Mouse (Mus musculus): ENCODE measurements around the gene Fgf13.

Gene Fgf13

DNA sequence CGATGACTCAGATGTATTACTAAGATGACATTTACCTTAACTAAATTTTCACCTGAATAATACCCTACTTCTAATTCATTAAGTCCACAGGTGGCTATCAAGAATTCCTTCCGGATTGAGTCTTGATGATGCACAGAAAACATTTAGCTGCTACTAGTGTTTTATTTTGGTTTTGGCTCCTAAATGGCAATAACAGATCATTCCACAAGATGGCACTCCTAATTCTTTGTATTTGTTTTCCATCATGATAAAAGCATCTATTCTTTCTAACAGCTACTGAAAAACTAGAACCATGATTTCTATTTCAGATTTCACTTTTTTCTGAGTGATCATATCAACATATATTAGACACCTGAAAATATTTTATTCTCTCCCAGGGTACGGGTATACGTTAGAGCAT lies 373.7 kb downstream of the Fgf13 start:
- intact Hi-C loops (cut with DNase I) = loop anchor here (5.0 to 10.0 kb wide), 2 partner anchors 413 to 831 kb away; no protein-coding TSS in a partner anchor

DNA sequence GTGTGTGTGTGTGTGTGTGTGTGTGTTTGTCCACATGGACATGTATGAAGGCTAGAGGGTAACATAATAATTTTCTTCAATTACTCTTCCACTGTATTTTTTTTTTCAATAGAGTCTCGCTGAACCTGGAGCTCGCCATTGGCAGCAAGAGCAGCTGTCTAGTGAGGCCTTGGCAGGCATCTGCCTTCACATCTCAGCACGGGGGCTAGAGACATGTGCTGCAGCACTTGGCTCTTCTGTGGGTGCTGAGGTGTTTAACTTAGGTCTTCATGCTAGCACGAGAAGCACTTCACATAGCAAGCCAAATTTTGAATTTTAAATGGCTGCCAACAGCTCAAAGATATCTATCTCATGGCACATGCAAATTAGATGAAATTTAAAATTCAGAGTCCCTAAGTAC lies 380.9 kb downstream of the Fgf13 start:
- intact Hi-C loops (cut with DNase I) = no loop called here

DNA sequence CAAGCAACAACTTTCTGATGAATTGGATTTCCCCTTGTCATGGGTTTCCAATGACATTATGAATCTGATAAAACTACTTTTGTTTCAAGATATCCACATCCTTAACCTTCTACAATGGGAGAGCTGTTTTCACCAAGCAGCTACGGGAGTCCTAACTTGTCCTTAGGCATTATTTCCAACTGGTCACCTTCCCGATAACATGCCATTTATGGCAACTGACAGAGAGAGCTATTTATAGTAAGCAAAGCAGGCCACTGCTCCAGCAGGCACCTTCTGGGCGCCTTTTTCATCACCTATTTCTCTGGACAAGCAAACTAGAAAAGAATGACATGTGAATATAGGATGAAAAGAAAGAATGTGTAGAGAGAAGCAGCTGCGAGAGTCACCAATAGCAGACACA lies 385.5 kb downstream of the Fgf13 start:
- intact Hi-C loops (cut with DNase I) = no loop called here

DNA sequence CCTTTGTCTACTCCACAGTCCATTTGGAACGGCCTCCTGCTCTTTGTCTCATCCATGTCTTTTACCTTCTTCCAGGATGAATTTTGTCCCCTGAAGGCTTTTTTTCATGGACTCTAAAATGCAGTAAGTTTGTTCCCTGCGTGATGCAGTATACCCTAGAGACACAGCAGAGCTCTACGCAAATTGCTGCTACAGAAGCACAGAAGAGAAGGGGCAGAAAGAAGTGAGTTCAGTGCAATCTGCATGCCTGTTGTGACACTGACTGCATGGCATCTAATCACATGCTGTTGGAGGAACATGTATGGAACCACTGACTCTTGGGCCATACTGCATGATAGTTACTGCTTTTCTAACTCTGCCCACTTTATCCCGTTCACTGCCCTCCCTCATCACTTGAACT lies 388.2 kb downstream of the Fgf13 start:
- intact Hi-C loops (cut with DNase I) = no loop called here

DNA sequence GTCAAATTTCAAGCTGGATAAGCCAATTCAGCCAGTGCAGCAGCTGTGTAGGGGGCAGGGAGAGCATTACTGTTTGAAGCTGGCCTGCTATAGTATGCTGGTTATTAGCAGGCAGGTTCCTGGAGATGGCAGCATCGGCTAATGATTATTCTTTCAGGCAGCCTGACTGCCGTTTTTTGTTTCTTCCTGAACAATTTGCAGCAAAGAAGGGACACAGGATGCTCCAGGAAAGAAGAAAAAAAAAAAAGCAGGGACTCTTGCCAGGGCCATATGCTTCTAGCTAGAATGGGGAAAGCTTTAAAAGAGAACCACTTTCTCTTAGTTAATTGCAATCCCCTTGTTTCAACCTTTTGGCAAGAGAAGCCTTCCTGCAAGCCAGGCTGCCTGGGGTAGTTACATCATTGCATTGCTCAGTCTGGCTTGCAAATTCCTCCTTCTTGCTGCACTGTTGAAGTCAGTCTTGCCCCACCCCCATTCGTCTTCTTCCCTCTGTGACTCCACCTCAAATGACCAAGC lies 388.7 kb downstream of the Fgf13 start:
- intact Hi-C loops (cut with DNase I) = no loop called here

DNA sequence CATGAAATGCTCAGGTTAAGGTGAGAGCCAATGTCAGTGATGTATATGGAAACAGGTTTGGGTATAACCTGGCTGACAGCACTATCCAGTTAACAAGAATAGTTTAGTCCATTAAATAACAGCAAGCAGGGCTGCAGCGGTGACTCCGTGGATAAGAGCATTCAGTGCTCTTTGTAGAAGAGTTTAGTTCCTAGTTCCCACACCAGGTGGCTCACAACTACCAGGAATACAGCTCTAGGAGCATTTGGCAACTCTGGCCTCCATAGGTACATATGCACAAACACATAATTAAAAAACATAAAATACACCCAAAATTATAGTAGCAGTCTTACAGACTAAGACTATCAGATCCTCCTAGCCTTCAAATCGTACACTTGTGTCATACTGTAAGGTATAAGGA lies 390.2 kb downstream of the Fgf13 start:
- intact Hi-C loops (cut with DNase I) = no loop called here

DNA sequence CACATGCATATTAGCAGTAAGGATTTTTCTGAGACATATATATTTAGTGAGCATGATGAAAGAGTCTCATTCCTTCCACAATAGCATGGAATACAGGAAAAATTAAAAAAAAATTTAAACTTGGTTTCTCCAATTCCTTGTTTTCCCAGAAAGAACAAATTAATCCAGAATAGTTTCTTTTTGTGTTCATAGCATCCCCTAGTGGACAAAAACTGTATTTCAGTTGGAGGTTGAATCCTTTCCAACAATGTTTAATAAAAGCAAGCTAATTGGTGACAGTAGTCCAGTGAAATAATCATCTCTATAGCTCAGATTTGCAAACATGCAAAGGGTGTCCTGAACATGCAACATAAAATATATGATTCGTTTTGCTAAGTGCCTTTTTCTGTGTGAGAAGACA lies 395.7 kb downstream of the Fgf13 start:
- intact Hi-C loops (cut with DNase I) = no loop called here

DNA sequence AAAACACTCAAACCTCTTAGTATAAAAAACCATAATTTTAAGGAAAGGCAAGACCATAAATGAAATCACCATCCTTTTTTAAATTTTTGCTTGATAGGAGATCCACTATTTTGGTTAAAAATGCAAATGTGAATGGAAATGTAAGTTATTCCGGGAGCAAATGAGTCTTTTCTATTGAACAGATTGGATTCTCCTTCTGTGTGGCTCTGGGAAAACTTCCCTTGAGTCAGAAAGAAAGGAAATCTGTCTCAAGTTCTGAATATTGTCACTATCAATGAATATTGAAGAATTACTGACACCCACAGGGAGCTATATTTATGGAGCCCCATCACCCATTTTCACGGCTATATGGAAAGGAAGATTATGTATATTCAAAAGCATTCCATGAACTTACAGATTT lies 401.1 kb downstream of the Fgf13 start:
- intact Hi-C loops (cut with DNase I) = no loop called here

DNA sequence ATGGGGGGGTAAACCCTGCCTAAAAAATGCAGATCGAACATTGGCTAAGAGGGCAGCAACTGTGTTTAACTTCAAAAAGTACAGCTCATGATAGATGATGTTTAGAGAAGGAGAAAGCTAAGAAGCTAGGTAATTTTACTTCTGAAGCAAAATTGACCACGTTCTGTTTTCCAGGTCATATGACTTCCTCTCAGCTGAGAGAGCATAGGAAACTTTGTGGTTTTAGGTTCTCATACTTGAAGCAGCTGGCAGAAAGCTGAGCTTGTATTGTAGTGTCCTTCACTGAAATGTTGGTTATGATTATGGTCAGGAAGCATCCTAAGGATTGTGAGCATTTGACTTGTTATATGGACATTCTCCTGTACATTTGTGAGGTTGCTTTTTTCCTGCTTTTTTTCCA lies 425.9 kb downstream of the Fgf13 start:
- intact Hi-C loops (cut with DNase I) = no loop called here

DNA sequence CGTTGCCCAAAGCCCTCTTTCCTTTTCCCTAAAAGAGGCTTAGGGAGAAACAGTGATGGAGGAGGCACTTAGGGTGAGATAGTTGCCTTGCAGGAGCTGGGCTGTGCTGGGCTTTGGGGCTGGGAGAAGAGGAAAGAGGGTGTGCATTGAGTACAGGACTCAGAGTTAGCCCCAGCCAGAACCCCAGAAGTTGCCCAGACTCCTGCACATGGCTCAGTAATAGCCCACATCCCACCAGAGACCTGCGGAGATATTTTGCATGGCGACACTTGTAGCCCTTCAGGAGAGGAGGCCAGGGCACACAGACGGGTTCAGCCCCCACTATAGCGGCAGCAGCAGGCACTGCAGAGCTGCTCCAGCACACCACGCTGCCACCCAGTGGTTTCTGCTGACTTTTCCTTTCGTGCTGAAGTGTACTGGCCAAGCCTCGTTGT lies 432.9 kb downstream of the Fgf13 start:
- intact Hi-C loops (cut with DNase I) = no loop called here

DNA sequence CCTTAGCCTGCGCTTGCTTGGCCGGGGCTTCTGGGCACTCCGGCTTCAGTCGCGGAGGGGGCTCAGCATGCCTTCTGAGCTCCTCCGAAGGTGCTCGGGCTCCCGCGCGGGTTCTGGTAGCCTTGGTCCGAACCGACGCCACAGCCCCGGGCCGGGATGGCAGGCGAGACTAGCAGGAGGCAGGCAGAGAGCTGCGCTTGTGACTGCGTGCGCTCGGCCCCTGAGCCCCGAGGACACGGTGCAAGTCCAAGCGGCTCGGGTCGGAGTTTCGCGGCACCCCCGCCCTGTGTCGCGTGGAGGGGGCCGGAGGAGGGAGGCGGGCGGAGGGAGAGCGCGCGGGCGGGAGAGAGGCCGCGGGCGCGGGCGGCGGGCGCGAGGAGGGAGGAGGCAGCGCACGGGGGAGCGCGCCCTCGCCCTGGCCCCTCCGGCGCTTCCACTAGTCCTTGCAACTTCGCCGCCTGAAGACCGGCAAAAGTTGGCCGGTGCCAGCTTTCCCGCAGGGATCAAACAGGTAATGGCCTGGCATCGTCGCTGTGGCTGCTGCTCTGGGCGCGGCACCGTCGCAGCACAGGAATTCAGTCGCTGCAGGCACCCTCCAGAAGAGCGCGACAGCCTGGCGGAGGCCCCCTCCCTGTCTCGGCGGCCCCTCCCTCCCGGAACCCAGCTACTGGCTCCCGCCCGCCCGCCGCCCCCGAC lies 433.6 kb downstream of the Fgf13 start:
- intact Hi-C loops (cut with DNase I) = no loop called here

DNA sequence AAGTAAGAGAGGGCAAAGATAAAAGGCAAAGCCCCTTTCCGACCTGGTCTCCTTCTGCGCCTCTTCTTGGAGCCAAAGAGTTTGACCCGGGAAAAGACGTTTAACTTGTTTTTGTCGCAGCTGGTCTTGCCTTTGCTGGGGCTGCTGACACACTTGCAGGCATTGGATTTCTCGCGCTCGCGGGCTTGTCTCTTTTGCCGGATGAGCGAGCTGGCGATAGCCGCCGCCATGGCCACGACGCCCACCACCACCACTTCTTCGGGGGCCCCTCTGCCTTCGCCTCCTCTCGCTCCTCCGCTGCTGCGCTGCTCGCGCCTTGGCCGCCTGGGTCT lies 434.1 kb downstream of the Fgf13 start:
- intact Hi-C loops (cut with DNase I) = no loop called here

DNA sequence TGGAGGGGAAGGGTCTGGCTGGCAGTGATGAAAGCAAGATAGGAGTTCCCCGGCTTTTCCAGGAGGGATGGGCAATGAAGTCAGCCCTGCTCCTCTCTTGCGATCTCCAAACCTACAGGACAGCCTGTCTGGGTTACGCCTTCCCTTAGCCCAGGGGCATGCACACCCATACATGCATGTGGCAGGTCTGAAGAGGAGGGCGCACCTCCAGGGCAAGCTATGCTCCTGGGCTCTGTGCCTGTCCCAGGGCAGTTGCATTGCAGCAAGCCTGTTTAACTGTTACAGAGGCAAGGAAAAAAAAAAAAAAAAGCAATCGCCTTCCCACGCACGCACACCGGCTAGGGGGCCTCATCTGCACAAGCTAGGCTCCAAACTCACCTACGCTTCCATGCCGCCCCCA lies 434.5 kb downstream of the Fgf13 start:
- intact Hi-C loops (cut with DNase I) = no loop called here

DNA sequence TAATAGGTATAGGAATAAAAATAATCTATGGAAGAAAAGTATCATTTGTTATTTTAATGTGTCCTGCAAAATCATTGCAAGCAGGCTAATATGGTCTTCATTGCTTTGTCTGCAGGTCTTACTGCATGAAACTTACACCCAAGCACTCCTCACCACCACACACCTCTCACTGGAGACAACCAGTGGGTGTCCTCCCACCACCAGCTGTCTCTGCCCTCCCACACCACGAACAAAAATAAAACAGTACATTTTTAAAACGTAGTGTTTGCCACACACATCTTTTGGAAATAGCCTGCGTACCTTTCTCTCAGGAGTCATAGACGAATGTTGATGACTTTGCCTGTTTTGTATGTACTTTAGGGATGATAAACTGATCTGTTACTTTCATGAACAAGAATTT lies 441.2 kb downstream of the Fgf13 start:
- intact Hi-C loops (cut with DNase I) = no loop called here

DNA sequence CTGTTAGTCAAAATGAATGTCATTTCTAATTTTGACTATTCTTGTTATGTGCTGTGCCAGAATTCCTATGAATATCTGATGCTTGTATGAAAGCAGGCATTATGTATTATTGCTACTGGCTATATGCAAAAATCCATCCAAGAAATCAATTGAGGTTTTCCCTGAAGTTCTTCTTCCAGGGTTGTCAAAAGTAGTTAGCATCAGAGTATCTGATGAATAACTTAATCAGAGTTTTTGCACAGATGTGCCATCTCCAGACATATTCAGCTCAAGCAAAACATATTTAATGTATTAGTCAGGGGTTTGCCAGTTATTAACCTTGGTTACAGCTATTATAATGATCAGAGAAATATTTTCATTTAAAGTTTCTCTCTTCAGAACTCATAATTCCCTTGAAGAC lies 454.7 kb downstream of the Fgf13 start:
- intact Hi-C loops (cut with DNase I) = no loop called here

DNA sequence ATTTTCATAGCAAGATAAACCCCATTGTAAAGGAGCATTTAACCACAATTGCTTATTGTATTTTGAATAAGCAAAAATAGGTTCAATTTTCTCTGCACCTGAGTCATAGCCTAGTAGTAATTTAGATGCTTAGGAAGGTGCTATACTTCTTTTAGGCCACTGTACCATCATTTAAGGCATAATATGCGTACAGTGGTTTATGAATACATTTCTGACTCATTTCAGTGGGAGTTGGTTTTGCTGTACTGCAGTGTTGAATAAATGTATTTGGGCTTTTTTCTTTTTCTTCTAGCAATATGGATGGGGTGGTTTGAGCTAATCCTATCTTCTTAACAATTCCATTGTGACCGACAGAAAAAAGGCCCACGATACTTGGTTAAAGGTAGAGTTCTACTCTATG lies 481.9 kb downstream of the Fgf13 start:
- intact Hi-C loops (cut with DNase I) = no loop called here

DNA sequence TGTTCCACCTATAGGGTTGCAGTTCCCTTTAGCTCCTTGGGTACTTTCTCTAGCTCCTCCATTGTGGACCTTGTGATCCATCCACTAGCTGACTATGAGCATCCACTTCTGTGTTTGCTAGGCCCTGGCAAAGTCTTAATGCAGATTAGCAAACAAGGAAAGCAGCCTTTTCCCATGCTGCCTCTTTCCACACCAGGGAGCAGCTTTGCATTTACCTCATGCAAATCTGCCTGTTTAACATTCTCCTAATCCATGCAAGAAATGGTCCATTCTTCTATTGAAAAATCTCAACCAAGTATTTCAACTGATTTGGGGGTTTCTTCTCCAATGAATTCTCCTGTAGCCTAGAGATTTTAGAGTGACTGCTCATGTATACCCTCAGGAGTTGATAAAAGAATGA lies 487.4 kb downstream of the Fgf13 start:
- intact Hi-C loops (cut with DNase I) = no loop called here

DNA sequence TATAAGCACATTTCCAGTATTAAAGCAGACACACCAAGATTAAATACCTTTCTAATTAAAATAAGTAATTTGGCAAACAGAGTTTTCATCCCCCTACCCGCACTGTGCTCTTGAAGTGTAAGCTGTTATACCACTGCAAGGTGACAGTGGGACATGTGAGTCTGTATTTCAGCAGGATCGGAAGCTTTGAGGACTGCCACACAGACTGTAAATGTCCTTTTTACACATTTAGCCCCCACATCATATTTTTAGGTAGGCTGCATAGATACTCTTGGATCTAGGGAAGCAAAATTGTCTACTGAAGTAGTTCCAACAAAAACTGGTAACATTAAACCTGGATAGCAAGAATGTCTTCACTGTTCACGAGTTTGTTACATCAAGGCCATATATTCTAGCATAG lies 495.8 kb downstream of the Fgf13 start:
- intact Hi-C loops (cut with DNase I) = no loop called here

DNA sequence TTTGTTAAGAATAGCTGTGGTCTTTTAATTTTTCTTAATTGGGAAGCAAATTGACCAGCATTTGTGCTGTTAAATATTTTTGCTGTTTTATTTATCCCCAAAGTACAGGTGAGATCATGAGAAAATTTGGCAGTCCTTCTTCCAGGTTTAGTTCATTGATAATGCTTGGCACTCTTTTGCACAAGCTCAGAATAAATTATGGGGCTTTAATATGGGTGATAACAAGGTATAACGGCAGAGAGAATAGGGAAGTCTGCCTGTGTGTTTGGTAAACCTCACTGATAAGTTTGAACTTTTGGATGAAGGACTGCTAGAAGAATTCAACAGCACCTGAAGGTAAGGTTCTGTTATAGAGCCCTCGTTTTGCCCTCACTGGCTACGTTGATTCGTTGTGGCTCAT lies 504.7 kb downstream of the Fgf13 start:
- intact Hi-C loops (cut with DNase I) = no loop called here

DNA sequence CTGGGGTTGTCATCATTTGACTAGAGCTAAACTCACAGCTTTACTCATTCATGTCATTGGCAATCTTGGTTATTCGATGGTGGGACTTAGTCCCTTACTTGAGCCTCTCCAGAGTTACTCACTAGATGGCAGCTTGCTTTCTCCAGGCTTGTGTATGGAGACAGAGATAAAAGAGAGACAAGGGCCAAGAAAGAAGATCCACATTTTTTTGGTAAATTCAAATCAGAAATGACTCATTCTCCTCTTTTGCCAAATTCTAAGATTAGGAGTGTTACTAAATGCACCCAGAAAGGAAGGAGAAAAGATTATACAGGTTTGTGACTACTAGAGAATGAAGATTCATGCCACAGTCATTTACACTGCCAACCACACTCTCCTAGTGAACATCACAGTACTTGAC lies 532.9 kb downstream of the Fgf13 start:
- intact Hi-C loops (cut with DNase I) = no loop called here

Measured in adrenal gland (tissue).